ENCODE assay signal across 22 mouse cellular contexts in the genomic region with DNA sequence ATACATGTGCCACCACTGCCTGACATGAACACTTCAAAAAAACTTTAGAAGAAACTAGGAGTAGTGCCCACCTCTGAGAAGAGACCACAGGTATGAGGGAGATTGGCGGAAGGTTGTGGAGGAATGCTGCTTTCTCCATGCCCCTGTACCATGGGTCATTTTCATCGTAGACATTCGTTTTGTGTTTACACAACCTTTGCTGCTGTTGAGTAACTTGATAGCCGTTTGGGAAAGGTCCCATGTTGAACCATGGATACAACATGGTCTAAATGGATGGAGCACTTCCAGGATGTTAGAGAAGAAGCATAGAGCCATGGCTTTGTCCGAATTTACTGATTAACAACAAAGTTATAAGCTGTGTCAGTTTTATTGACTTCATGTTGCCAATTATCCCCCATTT. TPM values are rescaled to one million over a fixed set of nuclear protein-coding genes. Genes with fewer than 3 reads are reported as not detected.
DNase-seq lines count a peak whose midpoint lies in the region; ATAC-seq and TF ChIP-seq lines count a peak whose summit lies in the region.
"Had no signal": no experiment of that assay in that cellular context is flagged by ENCODE, and none has a peak within 500 bp of the region (broad histone marks: within the 10 kb centered on the region; RNA-seq: fewer than 3 reads in every experiment).

No protein-coding gene starts in this region.

- no peaks in the 10 kb centered on the region for H3K9me3 ChIP-seq in liver, embryonic 11.5 days (ENCODE audit: control insufficient read depth, low read length)
- H3K9me3 ChIP-seq in liver, embryonic 16.5 days (replicated peaks; ENCODE audit: control insufficient read depth, low read length) = no peaks in the 10 kb centered on the region
- peaks cover 3% of the 10 kb centered on the region; the same call in 1 of the 2 replicates for H3K9me3 ChIP-seq in liver, embryonic 12.5 days (replicated peaks)
- no peaks in the 10 kb centered on the region for H3K9me3 ChIP-seq in liver, postnatal 0 days (ENCODE audit: low read length)
- H3K9me3 ChIP-seq: embryonic facial prominence, embryonic 10.5 days; embryonic facial prominence, embryonic 12.5 days; forebrain, embryonic 13.5 days had no signal

- no peak overlapping the region for H3K4me2 ChIP-seq in liver, embryonic 11.5 days
- no peak overlapping the region for H3K4me2 ChIP-seq in liver, embryonic 16.5 days (ENCODE audit: low read depth, low read length)
- no peak overlapping the region for H3K4me2 ChIP-seq in liver, embryonic 12.5 days
- no peak overlapping the region for H3K4me2 ChIP-seq in liver, postnatal 0 days (ENCODE audit: low read depth, low read length)
- H3K4me2 ChIP-seq: embryonic facial prominence, embryonic 12.5 days; forebrain, embryonic 13.5 days had no signal

- peaks cover 4% of the 10 kb centered on the region; the same call in 1 of the 2 replicates for H3K79me2 ChIP-seq in liver, adult 2 months (ENCODE audit: control insufficient read depth, insufficient read depth, low read length)

- no peak for TF ChIP-seq POLR2A in liver, adult 2 months (IDR thresholded peaks at IDR 0.05; ENCODE audit: extremely low read depth, insufficient read depth, low read length)

- TF ChIP-seq EP300 in liver, postnatal 0 days (IDR thresholded peaks at IDR 0.05; ENCODE audit: low read depth) = peak; percentile 56

- ATAC-seq in liver, embryonic 11.5 days (replicated peaks; ENCODE audit: low FRiP score) = no peak
- no peak for ATAC-seq in liver, embryonic 16.5 days (ENCODE audit: low read depth)
- ATAC-seq in liver, embryonic 12.5 days = no peak
- ATAC-seq in liver, postnatal 0 days = no peak
- ATAC-seq: activated CD4-positive, CD25-positive, alpha-beta regulatory T cell, adult 4 months; CD4-positive, CD25-positive, alpha-beta regulatory T cell, adult 4 months; forebrain, embryonic 13.5 days; forebrain, embryonic 16.5 days; Patski had no signal

- H3K4me1 ChIP-seq in liver, adult 2 months (ENCODE audit: control insufficient read depth, insufficient read depth, low read length) = peaks cover 38% of the 10 kb centered on the region
- H3K4me1 ChIP-seq in liver, embryonic 11.5 days (replicated peaks; ENCODE audit: control insufficient read depth, insufficient read depth, low read length) = peaks cover 28% of the 10 kb centered on the region
- H3K4me1 ChIP-seq in liver, embryonic 16.5 days (ENCODE audit: control insufficient read depth, low read depth, low read length) = peaks cover 30% of the 10 kb centered on the region
- peaks cover 47% of the 10 kb centered on the region for H3K4me1 ChIP-seq in liver, embryonic 12.5 days
- peaks cover 26% of the 10 kb centered on the region for H3K4me1 ChIP-seq in liver, postnatal 0 days (ENCODE audit: insufficient read depth)

- peak; percentile 96 for DNase-seq in liver, adult 2 months (ENCODE audit: extremely low read depth, low read depth, low spot score)
- no peak for DNase-seq in liver, embryonic 11.5 days (ENCODE audit: low spot score)
- DNase-seq in liver, postnatal 0 days = no peak
- DNase-seq: adrenal gland, adult 8-10 months; adrenal gland, postnatal 14 days; adrenal gland, postnatal 36 days; B cell, adult 2 months; cerebellum, adult 11-12 months; cerebellum, adult 2 months; cerebellum, adult 9-10 months; cerebellum, postnatal 10 days; cerebellum, postnatal 25 days had no signal

- H3K9ac ChIP-seq in liver, adult 2 months (ENCODE audit: low read depth, low read length) = no peak overlapping the region
- H3K9ac ChIP-seq in liver, embryonic 11.5 days (ENCODE audit: low read depth, low read length) = no peak overlapping the region
- H3K9ac ChIP-seq in liver, embryonic 16.5 days (ENCODE audit: low read depth, low read length) = no peak overlapping the region
- H3K9ac ChIP-seq in liver, embryonic 12.5 days = no peak overlapping the region
- H3K9ac ChIP-seq in liver, postnatal 0 days (replicated peaks) = no peak overlapping the region
- H3K9ac ChIP-seq: embryonic facial prominence, embryonic 12.5 days; forebrain, embryonic 13.5 days had no signal

- H3K36me3 ChIP-seq in liver, adult 2 months (ENCODE audit: control insufficient read depth, insufficient read depth, low read length) = no peaks in the 10 kb centered on the region
- H3K36me3 ChIP-seq in liver, embryonic 11.5 days (ENCODE audit: control insufficient read depth, insufficient read depth, low read length) = no peaks in the 10 kb centered on the region
- no peaks in the 10 kb centered on the region for H3K36me3 ChIP-seq in liver, embryonic 16.5 days (ENCODE audit: control insufficient read depth, insufficient read depth)
- no peaks in the 10 kb centered on the region for H3K36me3 ChIP-seq in liver, embryonic 12.5 days
- no peaks in the 10 kb centered on the region for H3K36me3 ChIP-seq in liver, postnatal 0 days (replicated peaks; ENCODE audit: insufficient read depth, low read length)
- H3K36me3 ChIP-seq: embryonic facial prominence, embryonic 10.5 days; embryonic facial prominence, embryonic 12.5 days had no signal

- H3K27ac ChIP-seq in liver, adult 2 months (replicated peaks; ENCODE audit: insufficient read depth, low read depth, low read length) = peak overlapping the region; percentile 67
- H3K27ac ChIP-seq in liver, embryonic 11.5 days (ENCODE audit: low read depth, low read length) = no peak overlapping the region
- 0 out of 2 replicates have a peak overlapping the region, but pooled peaks have one; percentile 29 for H3K27ac ChIP-seq in liver, embryonic 16.5 days (ENCODE audit: low read length)
- H3K27ac ChIP-seq in liver, embryonic 12.5 days = no peak overlapping the region
- H3K27ac ChIP-seq in liver, postnatal 0 days (ENCODE audit: low read depth) = peak overlapping the region; percentile 97
- H3K27ac ChIP-seq: embryonic facial prominence, embryonic 10.5 days; embryonic facial prominence, embryonic 12.5 days; forebrain, embryonic 13.5 days had no signal

- TF ChIP-seq CTCF in liver, adult 2 months (IDR thresholded peaks at IDR 0.05; ENCODE audit: low read depth, low read length) = no peak
- no peak for TF ChIP-seq CTCF in liver, postnatal 0 days (IDR thresholded peaks at IDR 0.05; ENCODE audit: low read depth)

- H3K27me3 ChIP-seq in liver, adult 2 months (ENCODE audit: control insufficient read depth, insufficient read depth, low read length) = no peaks in the 10 kb centered on the region
- H3K27me3 ChIP-seq in liver, embryonic 11.5 days (replicated peaks; ENCODE audit: control insufficient read depth, insufficient read depth, low read length) = no peaks in the 10 kb centered on the region
- H3K27me3 ChIP-seq in liver, embryonic 16.5 days (ENCODE audit: control insufficient read depth, insufficient read depth, low read depth, low read length) = no peaks in the 10 kb centered on the region
- no peaks in the 10 kb centered on the region for H3K27me3 ChIP-seq in liver, embryonic 12.5 days (replicated peaks)
- H3K27me3 ChIP-seq in liver, postnatal 0 days (ENCODE audit: insufficient read depth, low read length) = no peaks in the 10 kb centered on the region
- H3K27me3 ChIP-seq: CH12.LX; embryonic facial prominence, embryonic 12.5 days; forebrain, embryonic 13.5 days; Patski had no signal

- H3K4me3 ChIP-seq in liver, adult 2 months (ENCODE audit: insufficient read depth, low read depth, low read length) = no peak overlapping the region
- H3K4me3 ChIP-seq in liver, embryonic 11.5 days (ENCODE audit: low read depth, low read length) = no peak overlapping the region
- no peak overlapping the region for H3K4me3 ChIP-seq in liver, embryonic 16.5 days (ENCODE audit: low read depth, low read length)
- no peak overlapping the region for H3K4me3 ChIP-seq in liver, embryonic 12.5 days
- no peak overlapping the region for H3K4me3 ChIP-seq in liver, postnatal 0 days (ENCODE audit: low read depth, low read length)
- H3K4me3 ChIP-seq: embryonic facial prominence, embryonic 10.5 days; embryonic facial prominence, embryonic 12.5 days; forebrain, embryonic 13.5 days had no signal

- WGBS in liver, adult 2 months = 18% methylated on average over 5 of the region's 5 CpGs
- 74% methylated on average over 5 of the region's 5 CpGs for WGBS in liver, embryonic 11.5 days
- WGBS in liver, embryonic 16.5 days (ENCODE audit: insufficient replicate concordance) = 65% methylated on average over 5 of the region's 5 CpGs
- WGBS in liver, embryonic 12.5 days (ENCODE audit: insufficient replicate concordance) = 70% methylated on average over 5 of the region's 5 CpGs
- 59% methylated on average over 5 of the region's 5 CpGs for WGBS in liver, postnatal 0 days (ENCODE audit: insufficient replicate concordance)

RNA-seq across cellular contexts. Expression of a gene that starts 3.0 kb away (rescaled TPM):
- total RNA-seq in liver, adult 2 months (2014; rRNA removed) = 108 and 118 TPM in 2 replicates
- 297 and 313 TPM in 2 replicates for polyA plus RNA-seq in liver, adult 2 months (2012; rRNA removed)
- polyA plus RNA-seq in liver, embryonic 11.5 days (2014; fragmentation: Nextera tagmentation; extraction: Ambion mirVana) = 128 and 139 TPM in 2 replicates
- 165 and 179 TPM in 2 replicates for polyA plus RNA-seq in liver, embryonic 16.5 days (2015; fragmentation: Nextera tagmentation; extraction: Ambion mirVana)
- 94.2 and 98.6 TPM in 2 replicates for polyA plus RNA-seq in liver, embryonic 12.5 days (2016; fragmentation: Nextera tagmentation; extraction: Ambion mirVana)
- polyA plus RNA-seq in liver, postnatal 0 days (2015; fragmentation: Nextera tagmentation; extraction: Ambion mirVana) = 448 and 458 TPM in 2 replicates

RNA-seq across cellular contexts. Expression of a gene that starts 34.0 kb away (rescaled TPM):
- total RNA-seq in liver, adult 2 months (2014; rRNA removed) = 6.9 and 7.1 TPM in 2 replicates
- 8.6 and 11.1 TPM in 2 replicates for polyA plus RNA-seq in liver, adult 2 months (2012; rRNA removed)
- polyA plus RNA-seq in liver, embryonic 11.5 days (2014; fragmentation: Nextera tagmentation; extraction: Ambion mirVana) = 12.7 and 14.7 TPM in 2 replicates
- polyA plus RNA-seq in liver, embryonic 16.5 days (2015; fragmentation: Nextera tagmentation; extraction: Ambion mirVana) = 5.5 TPM in 2 replicates
- 8.3 TPM in 2 replicates for polyA plus RNA-seq in liver, embryonic 12.5 days (2016; fragmentation: Nextera tagmentation; extraction: Ambion mirVana)
- polyA plus RNA-seq in liver, postnatal 0 days (2015; fragmentation: Nextera tagmentation; extraction: Ambion mirVana) = 5.4 and 6.5 TPM in 2 replicates

RNA-seq across cellular contexts. Expression of a gene that starts 40.2 kb away (rescaled TPM):
- total RNA-seq in liver, adult 2 months (2014; rRNA removed) = 2.6 and 4.4 TPM in 2 replicates
- polyA plus RNA-seq in liver, adult 2 months (2012; rRNA removed) = 3.5 and 3.7 TPM in 2 replicates
- 58.6 and 58.8 TPM in 2 replicates for polyA plus RNA-seq in liver, embryonic 11.5 days (2014; fragmentation: Nextera tagmentation; extraction: Ambion mirVana)
- polyA plus RNA-seq in liver, embryonic 16.5 days (2015; fragmentation: Nextera tagmentation; extraction: Ambion mirVana) = 11.4 and 13.1 TPM in 2 replicates
- polyA plus RNA-seq in liver, embryonic 12.5 days (2016; fragmentation: Nextera tagmentation; extraction: Ambion mirVana) = 40.7 and 44.9 TPM in 2 replicates
- polyA plus RNA-seq in liver, postnatal 0 days (2015; fragmentation: Nextera tagmentation; extraction: Ambion mirVana) = 8.7 and 11.0 TPM in 2 replicates

Comparison
In these comparisons a context has a peak if more than half of its experiments do, and no peak if none do; other contexts are left out.
1. H3K27ac ChIP-seq: peak in liver, adult 2 months (single experiment), liver, embryonic 16.5 days (single experiment) and liver, postnatal 0 days (single experiment); none in liver, embryonic 11.5 days (single experiment) and liver, embryonic 12.5 days (single experiment).